Mouse (Mus musculus): ENCODE data around the gene Stx3.

The Stx3 gene

DNA sequence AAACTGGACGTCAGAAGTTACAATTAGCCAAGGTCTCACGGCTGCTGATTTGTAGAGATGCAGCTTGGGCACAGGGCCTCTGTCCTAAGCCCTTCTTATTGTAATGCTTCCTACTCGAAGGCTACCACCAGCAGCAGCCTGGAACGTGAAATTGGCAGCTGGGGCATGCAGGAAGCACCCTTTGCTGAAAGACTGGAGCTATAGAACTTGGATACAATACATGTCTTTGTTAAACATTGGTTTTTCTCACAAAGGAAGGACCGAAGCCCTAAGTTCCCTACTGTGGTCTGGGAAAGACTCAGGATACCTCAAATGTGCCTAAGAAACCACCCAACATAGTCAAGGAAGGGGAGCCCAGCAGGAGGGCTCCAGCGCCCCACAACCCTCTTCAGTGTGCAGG, 11.4 kb downstream of the Stx3 start:
- DNase-seq (ENCODE audit: low spot score in 2 of 2) = no peak

GRCm38 (mm10) chr19:11807251-11807650, 12.0 kb downstream of the Stx3 start:
- DNase-seq (ENCODE audit: low spot score in 2 of 2) = no peak

DNA sequence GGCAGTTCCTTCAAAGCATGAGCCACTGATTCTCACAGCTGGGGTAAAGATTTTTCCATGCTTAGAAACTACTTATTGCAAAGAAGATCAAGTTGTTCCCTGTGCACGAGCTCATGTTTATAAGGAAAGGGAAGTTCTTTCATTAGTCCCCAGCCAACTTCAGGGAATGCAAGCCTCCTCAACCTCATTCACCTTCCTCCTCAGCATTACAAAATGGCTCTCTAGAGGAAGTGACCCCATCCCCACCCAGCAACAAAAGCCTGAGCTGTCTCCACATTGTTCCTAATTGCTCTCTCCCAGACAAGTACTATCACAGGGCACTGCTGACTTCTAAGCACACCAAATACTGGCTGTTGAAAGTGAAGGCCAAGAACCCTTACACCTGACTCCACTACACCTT, 14.8 kb downstream of the Stx3 start:
- no peak for DNase-seq (ENCODE audit: low spot score in 2 of 2)

GRCm38 (mm10) chr19:11800531-11801315, 18.5 kb downstream of the Stx3 start:
- DNase-seq (ENCODE audit: low spot score in 2 of 2) = peak in 1 of 2 experiments; percentile 39

GRCm38 (mm10) chr19:11794447-11794846, 24.8 kb downstream of the Stx3 start:
- no peak for DNase-seq (ENCODE audit: low spot score in 2 of 2)

- DNase-seq (ENCODE audit: low spot score in 2 of 2) = no peak
These were observed 25.4 kb downstream of the Stx3 start for GRCm38 (mm10) chr19:11793741-11794359.

GRCm38 (mm10) chr19:11791825-11792224, 27.4 kb downstream of the Stx3 start:
- DNase-seq (ENCODE audit: low spot score in 2 of 2) = no peak

DNA sequence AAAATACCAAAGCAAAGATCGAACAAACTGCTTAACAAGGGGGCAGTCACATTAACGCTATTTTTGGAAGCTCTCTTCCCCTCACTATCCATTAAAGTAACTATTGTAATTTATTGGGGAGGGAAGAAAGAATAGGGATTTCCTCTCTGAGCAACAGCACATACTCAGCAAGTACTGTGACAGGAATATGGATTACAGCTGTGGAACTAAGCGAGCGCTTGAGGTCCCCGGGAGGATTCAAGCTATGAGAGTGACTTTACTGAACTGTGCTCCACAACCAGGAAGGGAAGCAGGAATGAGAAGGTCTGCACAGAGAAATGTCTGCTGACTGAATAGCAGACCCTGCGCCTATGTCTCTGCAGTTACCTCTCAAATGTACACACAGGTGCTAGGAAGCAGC, 30.3 kb downstream of the Stx3 start:
- DNase-seq (ENCODE audit: low spot score in 2 of 2) = no peak

- no peak for DNase-seq (ENCODE audit: low spot score in 2 of 2)
These were observed 31.4 kb downstream of the Stx3 start for GRCm38 (mm10) chr19:11787826-11788225.

DNA sequence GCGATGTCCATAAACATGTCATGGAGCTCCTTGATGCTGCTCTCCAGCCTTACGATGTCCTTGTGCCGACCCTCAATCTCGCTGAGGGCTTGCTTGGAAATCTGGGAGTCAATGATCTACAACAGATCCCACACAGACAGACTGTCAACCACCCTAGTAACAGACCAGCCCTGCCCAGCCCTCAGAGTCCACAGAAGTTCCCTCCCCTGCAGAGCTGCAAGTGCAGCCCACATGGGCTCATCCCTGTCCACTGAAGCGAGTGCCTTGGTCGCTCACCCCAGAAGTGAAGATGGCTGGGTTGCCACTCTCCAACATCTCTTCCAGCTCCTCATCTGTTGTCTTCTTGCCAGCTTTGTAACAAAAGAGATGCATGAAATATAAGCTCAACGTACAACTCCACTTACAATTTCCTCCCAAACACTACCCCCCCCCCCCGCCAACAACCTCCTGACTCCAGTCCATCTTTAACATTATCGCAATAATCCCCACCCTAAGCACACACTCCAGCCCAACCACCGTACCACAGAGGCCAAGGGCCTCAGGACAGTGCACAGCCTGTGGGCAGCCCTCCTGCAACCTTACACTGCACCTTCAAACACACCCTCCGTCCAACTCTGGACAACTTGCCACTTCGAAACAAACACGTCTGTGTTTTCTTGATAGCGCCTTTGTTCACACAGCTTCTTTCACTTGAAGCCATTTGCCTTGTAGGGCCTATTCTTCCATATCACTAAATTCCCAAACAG, 33.6 kb downstream of the Stx3 start:
- DNase-seq (ENCODE audit: low spot score in 2 of 2) = no peak

DNA sequence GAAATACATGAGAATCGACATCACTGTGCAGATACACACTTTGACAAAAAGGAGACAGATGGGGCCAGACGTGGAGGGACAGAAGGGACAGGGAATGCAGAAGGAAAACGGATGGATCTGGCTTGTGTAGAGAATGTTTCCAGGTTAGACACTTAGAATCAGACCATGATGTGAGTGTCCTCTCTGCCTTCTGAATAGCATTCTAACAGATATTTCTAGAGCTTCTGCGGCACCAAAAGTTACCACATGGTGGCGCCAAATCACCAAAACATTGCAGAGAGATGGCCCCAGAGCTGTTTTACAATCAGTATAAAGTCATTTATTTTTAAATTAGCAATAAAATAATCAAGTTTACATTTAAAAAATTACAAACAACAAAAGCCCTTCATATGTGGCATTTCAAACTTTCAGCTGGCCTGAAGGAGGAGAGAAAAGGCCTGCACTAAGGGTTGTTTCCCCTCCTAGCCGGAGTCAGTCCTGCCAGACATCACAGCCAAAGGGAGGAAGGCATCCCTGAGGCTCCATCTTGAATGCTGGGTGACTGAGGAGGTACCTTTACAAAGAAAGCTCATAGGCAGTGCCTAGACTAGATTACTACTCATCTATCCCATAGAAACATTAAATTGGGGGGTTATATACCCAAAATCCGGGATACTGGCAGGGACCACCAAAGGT, 41.9 kb downstream of the Stx3 start:
- DNase-seq (ENCODE audit: low spot score in 2 of 2) = peak; percentile 41 to 64

GRCm38 (mm10) chr19:11770205-11770892, 48.9 kb downstream of the Stx3 start, which contains the start of gene Mrpl16:
TSS of gene Mrpl16 (plus strand) at chr19:11770391.
- peak; percentile 89 for DNase-seq (ENCODE audit: low spot score in 2 of 2)

- DNase-seq (ENCODE audit: low spot score in 2 of 2) = no peak
These were observed 49.8 kb downstream of the Stx3 start for GRCm38 (mm10) chr19:11769257-11769920.

GRCm38 (mm10) chr19:11768163-11768562, 51.0 kb downstream of the Stx3 start:
- peak; percentile 48 to 58 for DNase-seq (ENCODE audit: low spot score in 2 of 2)

DNA sequence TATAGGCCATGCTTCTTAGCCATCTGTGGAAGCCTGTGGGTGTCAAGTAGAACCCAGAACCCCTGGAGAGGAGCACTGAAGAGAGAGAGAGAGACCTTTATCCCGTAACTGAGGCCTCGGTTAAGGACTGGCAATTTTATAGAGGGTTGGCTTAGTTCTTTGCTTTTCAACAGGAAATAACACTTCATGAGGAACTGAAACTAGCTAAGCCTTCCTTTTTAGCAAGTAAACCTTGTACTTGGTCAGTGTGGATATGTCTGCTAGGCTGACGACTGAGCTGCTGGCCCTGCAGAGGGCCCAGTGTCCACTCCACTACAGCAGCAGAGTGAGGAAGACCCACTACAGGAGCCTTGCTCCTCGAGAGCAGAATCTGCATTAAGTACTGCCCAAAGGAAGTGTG, 52.8 kb downstream of the Stx3 start:
- peak; percentile 49 to 53 for DNase-seq (ENCODE audit: low spot score in 2 of 2)

GRCm38 (mm10) chr19:11765059-11765458, 54.1 kb downstream of the Stx3 start:
- no peak for DNase-seq (ENCODE audit: low spot score in 2 of 2)

DNA sequence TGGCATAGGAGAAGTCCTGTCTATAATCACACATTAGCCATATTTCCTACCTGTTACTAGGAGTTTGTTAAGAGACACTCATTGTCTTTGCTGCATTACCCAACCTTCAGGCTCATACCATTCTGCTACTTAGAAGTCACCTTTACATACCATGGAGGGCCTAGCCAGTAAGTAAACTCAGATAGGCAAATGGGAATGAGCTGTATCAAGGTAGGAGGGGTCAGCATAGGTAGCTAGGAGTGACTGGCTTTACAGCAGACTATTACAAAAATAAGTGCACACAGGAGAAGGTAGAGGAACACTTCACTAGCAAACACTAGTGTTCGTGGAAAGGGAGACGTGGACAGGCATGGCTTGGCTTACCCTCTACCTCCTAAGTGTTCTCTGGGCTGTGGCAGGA, 71.9 kb downstream of the Stx3 start, which contains the start of gene Gif:
Gene Gif (plus strand): TSS at position 257 of the 400 bp plus-strand sequence.
- no peak for DNase-seq (ENCODE audit: low spot score in 2 of 2)

DNA sequence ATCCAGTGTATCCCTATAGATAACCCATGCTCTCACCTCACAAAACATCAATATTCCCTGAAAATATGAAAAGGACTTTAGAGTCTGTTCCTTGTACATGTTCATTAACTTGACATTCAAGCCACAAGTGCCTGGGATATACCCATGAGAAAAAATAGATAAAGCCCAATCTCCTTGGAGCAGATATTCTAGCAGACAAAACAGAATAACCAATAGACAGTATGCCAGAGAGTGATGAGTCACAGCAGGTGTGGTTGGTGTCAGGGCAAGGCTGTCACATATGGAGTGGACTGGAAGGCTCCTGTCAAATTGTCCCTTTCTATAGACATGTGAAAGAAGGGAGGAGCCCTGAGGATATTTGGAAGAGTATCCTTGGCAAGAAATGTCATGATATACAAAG, 73.5 kb downstream of the Stx3 start:
- DNase-seq (ENCODE audit: low spot score in 2 of 2) = no peak

GRCm38 (mm10) chr19:11736455-11736854, 82.7 kb downstream of the Stx3 start:
- no peak for DNase-seq (ENCODE audit: low spot score in 2 of 2)

DNA sequence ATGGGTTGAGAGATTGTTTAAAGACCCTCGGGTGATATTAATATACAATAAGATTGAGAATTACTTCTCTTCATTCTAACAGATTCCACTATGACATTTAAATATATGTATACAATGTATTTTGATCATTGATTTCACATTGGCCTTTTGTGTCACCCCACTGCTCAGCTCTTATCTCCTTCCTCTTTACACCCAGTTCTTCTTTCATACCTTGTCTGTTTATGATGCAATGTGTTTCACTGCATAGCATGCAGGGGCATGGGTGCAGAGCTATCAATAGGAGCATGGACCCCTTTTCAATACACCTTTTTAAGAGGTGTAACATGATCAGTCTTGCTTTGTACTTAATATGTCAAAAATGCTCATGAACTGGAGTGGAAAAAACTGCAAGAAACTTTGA, 88.9 kb downstream of the Stx3 start:
- DNase-seq (ENCODE audit: low spot score in 2 of 2) = no peak

DNA sequence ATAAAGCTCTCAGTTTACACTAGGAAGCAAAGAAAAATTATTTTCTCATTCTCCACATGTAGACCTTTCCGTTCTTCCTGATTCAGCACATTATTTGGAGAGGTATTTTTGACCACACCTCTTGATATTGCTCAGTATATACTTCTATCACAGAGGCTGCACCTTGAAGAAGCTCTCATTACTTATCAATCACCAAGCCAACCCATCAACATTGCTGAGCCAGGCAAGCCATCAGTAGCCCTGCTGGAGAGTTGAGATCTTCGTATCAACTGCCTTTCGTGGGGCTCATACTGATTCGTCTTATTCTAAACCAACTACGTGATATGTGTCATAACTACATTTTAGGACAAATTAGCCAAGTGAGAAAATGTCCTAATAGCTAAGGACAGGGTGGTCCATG, 91.9 kb downstream of the Stx3 start:
- no peak for DNase-seq (ENCODE audit: low spot score in 2 of 2)
